Mouse (Mus musculus) ovary, adult 10 weeks (tissue): Measurements from ENCODE around the gene Cd164l2. TPM values are rescaled to one million over a fixed set of nuclear protein-coding genes. Genes with fewer than 3 reads are reported as not detected.

ENCODE experiments used
- polyA plus RNA-seq: library from polyadenylated mRNA; stranded (reverse); fragments of 350-450 nt; fragmentation: Illumina TruSeq; extraction: RNeasy Lipid Tissue Mini Kit (QIAGEN cat#74804); gene quantifications from one replicate; pipeline ENCODE4 v1.2.3, GENCODE M21; 2014

Cd164l2 gene
- not detected for polyA plus RNA-seq

DNA sequence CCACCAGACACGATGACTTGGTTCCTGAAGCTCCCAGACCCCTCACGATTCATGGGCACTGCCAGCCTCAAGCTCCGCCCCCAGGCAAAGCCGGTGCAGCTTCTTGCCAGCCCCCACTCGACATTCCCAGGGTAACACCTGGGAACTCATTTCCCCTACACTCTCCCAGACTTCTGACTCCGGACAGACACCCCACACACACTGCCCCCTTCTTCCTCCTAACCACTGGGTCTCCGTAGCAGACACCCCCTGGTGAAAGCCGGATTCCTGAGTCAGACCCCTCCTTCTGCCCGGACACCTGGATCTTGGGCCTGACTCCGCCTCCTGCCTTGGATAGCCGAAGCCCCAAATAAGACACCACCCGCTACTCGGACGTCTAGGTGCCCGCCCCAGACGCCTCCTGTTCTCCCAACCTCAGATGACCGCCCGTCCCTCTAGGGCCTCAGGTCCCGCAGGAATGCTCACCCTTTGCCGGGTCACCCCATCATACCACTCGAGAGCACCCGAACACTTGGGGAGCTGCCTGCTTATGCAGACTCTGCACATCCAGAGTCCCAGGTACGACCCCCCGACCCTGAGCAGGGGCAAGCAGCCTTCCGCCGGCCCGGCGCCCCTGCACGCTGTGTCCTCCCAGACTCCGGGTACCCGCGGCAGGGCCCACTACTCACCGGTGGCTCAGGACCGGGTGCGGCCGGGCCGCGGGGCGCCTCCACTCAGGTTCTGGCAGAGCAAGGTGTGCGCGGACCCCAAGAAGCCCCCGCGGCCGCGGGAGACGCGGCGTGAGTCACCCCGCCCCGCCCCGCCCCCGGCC is at the start of gene Cd164l2, which contains the start of gene Gpr3:
Gene Cd164l2, plus strand, starts transcription at position 381 of the 811 bp plus-strand sequence.
Gene Gpr3, minus strand, starts transcription at position 786 of the 811 bp plus-strand sequence.

GRCm38 (mm10) chr4:133240490-133240921 is 28.6 kb downstream of the Cd164l2 start, which contains the start of gene Map3k6:
Gene Map3k6, plus strand, starts transcription at chr4:133240818.

DNA sequence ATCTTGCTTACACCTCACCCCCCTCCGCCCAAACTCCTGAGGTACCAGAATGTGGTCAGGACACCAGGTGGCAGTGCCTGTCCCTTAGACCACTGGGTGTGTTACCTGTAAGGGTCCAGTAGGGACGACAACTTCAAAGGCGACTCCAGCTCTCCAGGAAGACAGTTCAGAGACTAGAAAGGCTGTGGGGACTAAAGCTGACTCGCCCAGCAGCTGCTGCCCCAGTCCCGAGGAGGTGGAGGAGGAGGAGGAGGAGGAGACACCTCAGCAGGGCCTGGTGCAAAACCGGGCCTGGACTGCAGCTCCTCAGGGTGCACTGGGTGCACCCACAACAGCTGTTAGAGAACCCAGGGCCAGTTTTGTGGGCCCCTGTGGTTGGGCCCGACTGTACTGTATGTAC is 51.0 kb downstream of the Cd164l2 start, which contains the start of gene Sytl1:
Gene Sytl1, minus strand, starts transcription at position 232 of the 400 bp plus-strand sequence.

Other genes starting within 250 kb of the Cd164l2 start
- gene Fgr, start 238.0 kb upstream of the Cd164l2 start, polyA plus RNA-seq: 0.29 TPM
- gene Ahdc1, start 200.9 kb upstream of the Cd164l2 start, polyA plus RNA-seq: 5.0 TPM
- 168 TPM for gene Wasf2, start 81.6 kb upstream of the Cd164l2 start, polyA plus RNA-seq
- gene Gpr3, start 405 bp downstream of the Cd164l2 start, polyA plus RNA-seq: 0.80 TPM
- gene Map3k6, start 28.7 kb downstream of the Cd164l2 start, polyA plus RNA-seq: 1.1 TPM
- not detected for gene Sytl1, start 51.0 kb downstream of the Cd164l2 start, polyA plus RNA-seq
- 0.88 TPM for gene Tmem222, start 65.7 kb downstream of the Cd164l2 start, polyA plus RNA-seq
- gene Wdtc1, start 141.3 kb downstream of the Cd164l2 start, polyA plus RNA-seq: 2.3 TPM
- gene Slc9a1, start 157.6 kb downstream of the Cd164l2 start, polyA plus RNA-seq: 1.7 TPM